Mouse (Mus musculus) kidney, adult 18-20 months (tissue): Measurements from ENCODE around the gene Naga.

Source experiments
- DNase-seq: peaks from one replicate; pipeline ENCODE4 v3.0.0; 2021

Gene Naga

GRCm38 (mm10) chr15:82325382-82325781, 13.3 kb downstream of the Naga start:
- no peak for DNase-seq

- no peak for DNase-seq
Measured at GRCm38 (mm10) chr15:82322195-82322594, 16.5 kb downstream of the Naga start.

- no peak for DNase-seq
Measured at GRCm38 (mm10) chr15:82319613-82320012, 19.1 kb downstream of the Naga start.

GRCm38 (mm10) chr15:82317839-82318238, 20.9 kb downstream of the Naga start:
- DNase-seq: no peak

GRCm38 (mm10) chr15:82308416-82308815, 30.3 kb downstream of the Naga start:
- DNase-seq: no peak

GRCm38 (mm10) chr15:82307107-82307506, 31.6 kb downstream of the Naga start:
- DNase-seq: no peak

- no peak for DNase-seq
Measured at GRCm38 (mm10) chr15:82298764-82299561, 39.8 kb downstream of the Naga start, which contains the start of gene Wbp2nl. Gene Wbp2nl (plus strand): TSS chr15:82298954.

- DNase-seq: no peak
Measured at GRCm38 (mm10) chr15:82294059-82294458, 44.7 kb downstream of the Naga start.

GRCm38 (mm10) chr15:82293271-82293711, 45.4 kb downstream of the Naga start:
- DNase-seq: no peak

GRCm38 (mm10) chr15:82292851-82293250, 45.9 kb downstream of the Naga start:
- no peak for DNase-seq

- DNase-seq: no peak
Measured at GRCm38 (mm10) chr15:82290252-82290651, 48.5 kb downstream of the Naga start.

GRCm38 (mm10) chr15:82286157-82286556, 52.6 kb downstream of the Naga start:
- no peak for DNase-seq

GRCm38 (mm10) chr15:82280638-82281037, 58.1 kb downstream of the Naga start:
- DNase-seq: no peak
